Mouse (Mus musculus) heart, embryonic 11.5 days (tissue): ENCODE results near the gene Tgif2. TPM values are rescaled to one million over a fixed set of nuclear protein-coding genes. Genes with fewer than 3 reads are reported as not detected.
"Not testable (repeated sequence)": the region's sequence is repeated elsewhere in the genome, so short reads cannot be mapped to it uniquely, and the experiment has no call there.

Experiments used
- ATAC-seq: fragments of 200-750 bp; cut with Nextera tagmentation; replicated peaks from 2 replicates; pipeline ENCODE4 v1.8.0; 2017; ENCODE audit warnings: moderate library complexity; ENCODE audit not compliant: insufficient number of reproducible peaks, low FRiP score, low TSS enrichment
- H3K27ac ChIP-seq: fragments of 300-500 bp; sonication (generic); 2 replicates; pipeline ENCODE4 v1.5.1; 2014; ENCODE audit warnings: mild to moderate bottlenecking, low read depth, low read length
- H3K27me3 ChIP-seq: fragments of 300-500 bp; sonication (generic); 2 replicates; pipeline ENCODE4 v1.6.1; 2014; ENCODE audit warnings: mild to moderate bottlenecking, low read length, mixed read lengths; ENCODE audit not compliant: control insufficient read depth, insufficient read depth
- H3K36me3 ChIP-seq: fragments of 300-500 bp; sonication (generic); 2 replicates; pipeline ENCODE4 v1.6.1; 2014; ENCODE audit warnings: mild to moderate bottlenecking, low read length, moderate library complexity, mixed read lengths; ENCODE audit not compliant: control insufficient read depth, insufficient read depth
- H3K4me1 ChIP-seq: fragments of 300-500 bp; sonication (generic); 2 replicates; pipeline ENCODE4 v1.6.1; 2014; ENCODE audit warnings: low read length; ENCODE audit not compliant: control insufficient read depth, insufficient read depth
- H3K4me2 ChIP-seq: fragments of 300-500 bp; sonication (generic); 2 replicates; pipeline ENCODE4 v1.6.1; 2014; ENCODE audit warnings: mild to moderate bottlenecking, moderate library complexity
- H3K4me3 ChIP-seq: fragments of 300-500 bp; sonication (generic); 2 replicates; pipeline ENCODE4 v1.5.1; 2014; ENCODE audit warnings: low read depth, low read length
- H3K9ac ChIP-seq: fragments of 300-500 bp; sonication (generic); 2 replicates; pipeline ENCODE4 v1.6.1; 2014; ENCODE audit warnings: mild to moderate bottlenecking, low read depth, low read length, moderate library complexity
- H3K9me3 ChIP-seq: fragments of 300-500 bp; sonication (generic); replicated peaks from 2 replicates; pipeline ENCODE4 v1.6.1; 2016; ENCODE audit warnings: low read length; ENCODE audit not compliant: control insufficient read depth
- WGBS: fragments of 180-500 bp; shearing (Covaris S2); extraction: QIAGEN DNeasy Blood & Tissue Kit; methylation state at CpG from one replicate; pipeline ENCODE4 v1.1.7; 2014; ENCODE audit not compliant: insufficient replicate concordance; 5-methylcytosine and 5-hydroxymethylcytosine counted together
- polyA plus RNA-seq: library from polyadenylated mRNA; unstranded; fragments of >200 nt; fragmentation: Nextera tagmentation; extraction: Ambion mirVana; gene quantifications from 2 replicates; pipeline ENCODE4 v1.2.1, GENCODE M21; 2014

Tgif2 gene
- polyA plus RNA-seq: 42.7 and 44.1 TPM in 2 replicates

DNA sequence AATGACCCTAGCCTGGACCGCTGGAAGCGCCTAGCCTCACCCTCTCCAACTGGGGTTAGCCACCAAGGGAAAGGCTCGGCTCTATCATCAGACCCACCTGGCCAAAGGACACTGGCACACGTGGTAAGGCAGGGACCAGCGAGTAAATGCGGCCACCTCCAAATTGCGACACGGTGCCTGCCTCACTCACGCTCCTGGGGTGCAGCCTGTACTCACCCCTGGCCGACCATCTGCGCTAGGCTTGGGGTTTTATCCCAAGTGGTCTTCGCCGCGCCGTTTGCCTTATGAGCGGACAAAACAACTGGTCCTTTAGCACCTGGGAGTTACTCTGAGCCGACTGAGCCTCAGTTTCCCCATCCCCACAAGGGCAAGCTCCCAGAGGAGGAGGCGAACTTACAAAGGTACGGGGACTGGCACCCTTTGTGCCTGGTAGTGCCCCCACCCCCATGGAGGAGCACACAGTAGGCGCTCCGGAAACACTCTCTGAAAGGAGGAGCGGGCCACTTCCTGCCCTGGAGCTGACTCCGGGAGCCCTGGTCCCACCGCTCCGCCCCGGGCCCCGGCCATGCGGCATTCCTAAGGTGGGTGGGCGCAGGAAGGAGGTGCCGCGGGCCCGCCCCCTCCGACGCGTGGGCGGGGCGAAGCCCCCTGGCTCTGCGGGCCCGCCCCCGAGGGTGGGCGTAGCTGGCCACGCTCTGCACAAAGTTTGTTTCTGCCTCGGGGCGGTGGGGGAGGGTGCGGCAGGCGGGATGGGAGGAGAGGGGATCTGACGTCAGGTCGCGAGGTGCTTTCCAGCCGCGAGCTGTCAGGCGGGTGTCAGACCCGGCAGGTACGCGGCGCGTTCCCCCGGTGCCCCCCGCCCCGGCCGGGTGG, at the start of gene Tgif2:
Gene Tgif2, plus strand, starts transcription at position 689 of the 873 bp plus-strand sequence.
- peak within 1 kb of the TSS; percentile 96 for H3K9ac ChIP-seq
- peak within 1 kb of the TSS; percentile 83 for H3K4me2 ChIP-seq
- H3K36me3 ChIP-seq: peaks cover 15% of the 10 kb centered on the region
- ATAC-seq: peak; percentile 85
- H3K9me3 ChIP-seq: no peaks in the 10 kb centered on the region
- H3K4me1 ChIP-seq: peaks cover 30% of the 10 kb centered on the region
- H3K27me3 ChIP-seq: no peaks in the 10 kb centered on the region
- peak within 1 kb of the TSS; percentile 94 for H3K27ac ChIP-seq
- WGBS: under 1% methylated on average over 61 of the region's 61 CpGs
- peak within 1 kb of the TSS; percentile 94 for H3K4me3 ChIP-seq

GRCm38 (mm10) chr2:156798516-156798915, 41.3 kb upstream of the Tgif2 start:
- Histone ChIP-seq H3K27me3 (no peaks in the 10 kb centered on the region), H3K27ac (no peak overlapping the region), H3K9me3 (peaks cover 5% of the 10 kb centered on the region; the same call in 1 of the 2 replicates), H3K36me3 (no peaks in the 10 kb centered on the region), H3K4me1 (no peaks in the 10 kb centered on the region), H3K9ac (no peak overlapping the region), H3K4me3 (no peak overlapping the region), H3K4me2 (no peak overlapping the region)
- 90% methylated on average over 1 of the region's 1 CpGs for WGBS
- no peak for ATAC-seq

GRCm38 (mm10) chr2:156801045-156801444, 38.8 kb upstream of the Tgif2 start:
- no peak overlapping the region for H3K9ac ChIP-seq
- no peak for ATAC-seq
- WGBS: 61% methylated on average over 4 of the region's 4 CpGs
- H3K27me3 ChIP-seq: no peaks in the 10 kb centered on the region
- H3K4me3 ChIP-seq: no peak overlapping the region
- no peak overlapping the region for H3K4me2 ChIP-seq
- H3K27ac ChIP-seq: no peak overlapping the region
- no peaks in the 10 kb centered on the region for H3K36me3 ChIP-seq
- H3K4me1 ChIP-seq: no peaks in the 10 kb centered on the region
- peaks cover 5% of the 10 kb centered on the region; the same call in 1 of the 2 replicates for H3K9me3 ChIP-seq

- not testable (repeated sequence) for H3K36me3 ChIP-seq, H3K9me3 ChIP-seq, H3K4me2 ChIP-seq, ATAC-seq, H3K27me3 ChIP-seq, H3K27ac ChIP-seq, H3K9ac ChIP-seq, H3K4me1 ChIP-seq, H3K4me3 ChIP-seq
- WGBS: 46% methylated on average over 9 of the region's 9 CpGs
These were observed 37.7 kb upstream of the Tgif2 start for GRCm38 (mm10) chr2:156802116-156802515.

DNA sequence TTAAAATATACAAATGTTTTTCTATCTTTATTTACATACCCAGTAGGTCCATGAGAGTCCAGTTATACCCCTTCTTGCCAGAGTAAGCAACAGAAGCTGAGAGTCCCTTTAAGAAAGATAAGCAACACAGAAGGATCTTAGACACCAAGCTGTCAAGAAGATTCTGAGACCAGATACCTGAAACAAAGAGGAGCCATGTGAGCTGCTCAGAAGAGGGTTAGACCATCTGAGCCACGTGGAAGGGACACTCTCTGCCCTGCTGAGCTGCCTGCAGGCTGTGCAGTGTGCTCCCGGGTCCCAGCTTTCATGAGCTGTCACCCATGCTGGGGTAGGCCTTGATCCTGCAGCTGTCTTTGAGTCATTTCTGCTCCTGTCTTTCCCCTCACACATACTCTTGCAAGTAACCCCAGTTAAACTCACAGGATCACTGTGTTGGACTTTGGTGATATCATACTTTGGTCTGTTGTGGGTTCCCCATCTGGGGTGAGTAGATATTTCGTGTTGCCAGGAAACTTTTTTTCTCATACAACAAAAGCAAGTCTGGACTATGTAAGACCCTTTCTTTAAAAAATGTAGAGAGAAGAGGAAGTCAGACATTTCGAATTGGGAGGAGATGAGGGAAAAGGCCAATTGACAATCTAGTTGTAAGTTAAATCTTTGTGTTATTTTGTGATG, 36.0 kb upstream of the Tgif2 start:
- no peaks in the 10 kb centered on the region for H3K27me3 ChIP-seq
- H3K9me3 ChIP-seq: no peaks in the 10 kb centered on the region
- no peak for ATAC-seq
- H3K36me3 ChIP-seq: no peaks in the 10 kb centered on the region
- H3K27ac ChIP-seq: no peak overlapping the region
- no peaks in the 10 kb centered on the region for H3K4me1 ChIP-seq
- WGBS: 67% methylated on average over 4 of the region's 4 CpGs
- no peak overlapping the region for H3K4me2 ChIP-seq
- no peak overlapping the region for H3K9ac ChIP-seq
- no peak overlapping the region for H3K4me3 ChIP-seq

DNA sequence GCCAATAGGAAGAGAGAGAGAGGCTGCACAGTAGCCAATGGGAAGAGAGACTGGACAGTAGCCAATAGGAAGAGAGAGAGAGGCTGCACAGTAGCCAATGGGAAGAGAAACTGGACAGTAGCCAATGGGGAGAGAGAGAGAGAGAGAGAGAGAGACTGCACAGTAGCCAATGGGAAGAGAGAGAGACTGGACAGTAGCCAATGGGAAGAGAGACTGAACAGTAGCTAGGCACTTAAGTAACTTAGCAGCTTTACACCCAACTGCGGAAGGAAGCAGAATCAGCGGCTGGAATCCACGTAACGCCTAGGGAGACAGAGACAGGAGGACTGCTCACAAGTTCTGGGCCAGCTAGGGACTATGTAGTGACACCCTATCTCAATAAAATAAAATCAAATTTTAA, 35.2 kb upstream of the Tgif2 start:
- Histone ChIP-seq H3K36me3 (no peaks in the 10 kb centered on the region), H3K9me3 (no peaks in the 10 kb centered on the region), H3K27ac (no peak overlapping the region), H3K4me2 (no peak overlapping the region), H3K27me3 (no peaks in the 10 kb centered on the region), H3K9ac (no peak overlapping the region), H3K4me1 (no peaks in the 10 kb centered on the region), H3K4me3 (no peak overlapping the region)
- no peak for ATAC-seq
- WGBS: 89% methylated on average over 4 of the region's 4 CpGs

- ATAC-seq: no peak
- no peaks in the 10 kb centered on the region for H3K36me3 ChIP-seq
- no peak overlapping the region for H3K9ac ChIP-seq
- H3K27me3 ChIP-seq: no peaks in the 10 kb centered on the region
- 60% methylated on average over 6 of the region's 6 CpGs for WGBS
- no peaks in the 10 kb centered on the region for H3K9me3 ChIP-seq
- no peaks in the 10 kb centered on the region for H3K4me1 ChIP-seq
- no peak overlapping the region for H3K27ac ChIP-seq
- no peak overlapping the region for H3K4me2 ChIP-seq
- no peak overlapping the region for H3K4me3 ChIP-seq
These were observed 32.9 kb upstream of the Tgif2 start for GRCm38 (mm10) chr2:156806886-156807285.

DNA sequence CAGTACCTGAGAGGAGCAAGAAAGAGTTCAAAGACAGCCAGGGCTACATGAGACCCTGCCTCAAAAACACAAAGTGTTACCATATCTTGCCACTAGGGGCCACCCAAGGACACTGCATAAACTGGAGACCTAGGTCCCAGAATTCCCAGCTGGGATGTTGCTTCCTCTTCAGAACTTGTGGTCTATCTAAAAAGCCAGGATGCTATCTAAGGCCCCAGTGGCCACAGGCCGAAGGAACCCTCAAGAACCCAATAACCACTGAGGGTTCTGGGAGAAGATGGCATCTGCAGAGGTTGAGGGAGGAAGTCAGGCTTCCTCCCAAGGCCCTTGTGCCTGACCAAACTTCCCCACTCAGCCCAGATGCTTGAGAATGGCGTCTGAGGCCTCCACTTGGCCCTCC, 30.2 kb upstream of the Tgif2 start:
- Histone ChIP-seq H3K9ac (no peak overlapping the region), H3K36me3 (no peaks in the 10 kb centered on the region), H3K4me1 (0 out of 2 replicates have a peak, but pooled peaks cover 4% of the 10 kb centered on the region), H3K4me3 (no peak overlapping the region), H3K27ac (no peak overlapping the region), H3K27me3 (no peaks in the 10 kb centered on the region), H3K4me2 (no peak overlapping the region), H3K9me3 (no peaks in the 10 kb centered on the region)
- ATAC-seq: no peak
- 47% methylated on average over 2 of the region's 2 CpGs for WGBS
